19 mouse cellular contexts compared by ENCODE assay signal in the genomic region with DNA sequence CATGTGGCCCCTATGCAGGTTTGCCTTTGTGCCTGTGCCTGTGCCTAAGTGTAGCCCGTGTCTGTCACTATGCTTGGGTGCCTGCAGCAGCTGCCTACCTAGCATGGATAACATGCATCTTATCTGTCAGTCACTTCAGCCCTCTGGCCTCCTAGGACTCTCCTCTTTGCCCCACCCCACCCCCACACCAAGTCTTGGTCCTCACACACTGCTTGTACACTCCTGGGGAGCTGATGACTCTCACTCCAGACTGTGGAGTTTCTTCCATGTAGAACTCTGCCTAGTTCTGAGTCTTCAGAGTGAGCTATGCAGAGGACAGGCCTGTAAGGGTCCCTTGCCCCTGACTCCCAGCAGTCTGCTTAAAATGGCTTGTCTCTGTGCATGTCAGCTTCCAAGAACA.
"Had no signal": no experiment of that assay in that cellular context is flagged by ENCODE, and none has a peak within 500 bp of the region (broad histone marks: within the 10 kb centered on the region; RNA-seq: fewer than 3 reads in every experiment).

No protein-coding gene starts in this region.

- H3K27ac ChIP-seq: liver, embryonic 15.5 days; midbrain, embryonic 15.5 days; neural tube, embryonic 13.5 days; neural tube, embryonic 15.5 days had no signal

- H3K27me3 ChIP-seq: liver, embryonic 15.5 days; midbrain, embryonic 15.5 days; neural tube, embryonic 13.5 days; neural tube, embryonic 15.5 days had no signal

- H3K4me2 ChIP-seq: liver, embryonic 11.5 days; liver, embryonic 15.5 days; lung, embryonic 14.5 days; midbrain, embryonic 11.5 days; midbrain, embryonic 15.5 days; neural tube, embryonic 13.5 days; neural tube, embryonic 15.5 days had no signal

- H3K4me1 ChIP-seq: midbrain, embryonic 15.5 days; neural tube, embryonic 13.5 days; neural tube, embryonic 15.5 days had no signal

- H3K36me3 ChIP-seq: midbrain, embryonic 15.5 days; neural tube, embryonic 13.5 days; neural tube, embryonic 15.5 days had no signal

- H3K9me3 ChIP-seq: liver, embryonic 15.5 days; midbrain, embryonic 15.5 days; neural tube, embryonic 13.5 days; neural tube, embryonic 15.5 days had no signal

- H3K9ac ChIP-seq: liver, embryonic 15.5 days; lung, embryonic 14.5 days; midbrain, embryonic 15.5 days; neural tube, embryonic 13.5 days; neural tube, embryonic 15.5 days had no signal

- DNase-seq: lung, adult 18-20 months; lung, embryonic 14.5 days; lung, postnatal 10 days; lung, postnatal 4 days; retina, postnatal 1 day; right cerebral cortex, adult 18-20 months; right cerebral cortex, postnatal 25 days; right cerebral cortex, postnatal 4 days; spleen, adult 18-20 months; thymus, adult 18-20 months; thymus, postnatal 14 days; thymus, postnatal 36 days had no signal

- H3K4me3 ChIP-seq: liver, embryonic 15.5 days; midbrain, embryonic 15.5 days; myocyte; neural tube, embryonic 13.5 days; neural tube, embryonic 15.5 days had no signal

- ATAC-seq: midbrain, embryonic 15.5 days had no signal
